Mouse (Mus musculus): ENCODE results near the gene Yy1. TPM values are rescaled to one million over a fixed set of nuclear protein-coding genes. Genes with fewer than 3 reads are reported as not detected.

The Yy1 gene
- polyA plus RNA-seq, 1 experiment from 2014 or later: 16.0 TPM

DNA sequence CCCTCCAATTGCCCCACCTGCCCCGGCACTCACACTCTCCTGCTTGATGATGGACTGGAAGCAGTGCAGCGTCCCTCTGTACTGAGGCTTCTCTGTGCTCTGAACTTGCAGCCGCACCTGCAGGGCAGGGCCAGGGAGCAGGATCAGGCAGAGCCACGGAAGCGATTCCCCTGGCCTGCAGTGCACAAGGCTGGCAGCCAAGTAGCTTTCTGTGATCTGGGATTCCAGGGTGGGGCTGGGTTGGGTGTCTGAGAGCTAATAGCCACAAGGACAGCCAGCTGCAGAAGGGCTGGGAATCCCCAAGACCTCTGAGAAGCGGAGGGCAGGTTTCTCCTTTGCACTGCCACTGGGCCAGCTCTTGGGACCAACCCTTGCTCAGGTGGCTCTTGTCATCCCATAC lies 34.9 kb downstream of the Yy1 start:
- H3K36me3 ChIP-seq: peaks cover 8% of the 10 kb centered on the region; the same call in 1 of the 2 replicates
- H3K4me1 ChIP-seq: peaks cover 18% of the 10 kb centered on the region
- H3K4me3 ChIP-seq (replicated peaks): no peak overlapping the region
- H3K27ac ChIP-seq (replicated peaks): no peak overlapping the region
- ATAC-seq (ENCODE audit: insufficient number of reproducible peaks, low FRiP score, low TSS enrichment, low read depth): no peak
- no peak overlapping the region for H3K4me2 ChIP-seq (replicated peaks)
- no peak overlapping the region for H3K9ac ChIP-seq
- H3K9me3 ChIP-seq (replicated peaks): no peaks in the 10 kb centered on the region
- WGBS: 86% methylated on average over 6 of the region's 6 CpGs
- no peaks in the 10 kb centered on the region for H3K27me3 ChIP-seq

- Histone ChIP-seq H3K9me3 (replicated peaks) (no peaks in the 10 kb centered on the region), H3K4me2 (replicated peaks) (no peak overlapping the region), H3K4me3 (replicated peaks) (no peak overlapping the region), H3K4me1 (peaks cover 17% of the 10 kb centered on the region), H3K36me3 (peaks cover 8% of the 10 kb centered on the region; the same call in 1 of the 2 replicates), H3K9ac (no peak overlapping the region), H3K27ac (replicated peaks) (no peak overlapping the region), H3K27me3 (no peaks in the 10 kb centered on the region)
- WGBS: 68% methylated on average over 5 of the region's 5 CpGs
- ATAC-seq (ENCODE audit: insufficient number of reproducible peaks, low FRiP score, low TSS enrichment, low read depth): no peak
Observed at GRCm38 (mm10) chr12:108829636-108830035, 36.9 kb downstream of the Yy1 start.

- Histone ChIP-seq H3K4me2 (replicated peaks) (no peak overlapping the region), H3K27ac (replicated peaks) (no peak overlapping the region), H3K9me3 (replicated peaks) (no peaks in the 10 kb centered on the region), H3K9ac (no peak overlapping the region), H3K27me3 (no peaks in the 10 kb centered on the region), H3K4me1 (peaks cover 18% of the 10 kb centered on the region), H3K36me3 (peaks cover 8% of the 10 kb centered on the region; the same call in 1 of the 2 replicates), H3K4me3 (replicated peaks) (no peak overlapping the region)
- no peak for ATAC-seq (ENCODE audit: insufficient number of reproducible peaks, low FRiP score, low TSS enrichment, low read depth)
- 77% methylated on average over 6 of the region's 6 CpGs for WGBS
Observed at GRCm38 (mm10) chr12:108830358-108830757, 37.6 kb downstream of the Yy1 start.

- ATAC-seq (ENCODE audit: insufficient number of reproducible peaks, low FRiP score, low TSS enrichment, low read depth): no peak
- Histone ChIP-seq H3K9ac (no peak overlapping the region), H3K4me3 (replicated peaks) (no peak overlapping the region), H3K4me1 (peaks cover 21% of the 10 kb centered on the region), H3K27me3 (no peaks in the 10 kb centered on the region), H3K9me3 (replicated peaks) (no peaks in the 10 kb centered on the region), H3K4me2 (replicated peaks) (no peak overlapping the region), H3K27ac (replicated peaks) (no peak overlapping the region), H3K36me3 (no peaks in the 10 kb centered on the region)
- 56% methylated on average over 9 of the region's 9 CpGs for WGBS
Observed at GRCm38 (mm10) chr12:108831966-108832643, 39.3 kb downstream of the Yy1 start.

DNA sequence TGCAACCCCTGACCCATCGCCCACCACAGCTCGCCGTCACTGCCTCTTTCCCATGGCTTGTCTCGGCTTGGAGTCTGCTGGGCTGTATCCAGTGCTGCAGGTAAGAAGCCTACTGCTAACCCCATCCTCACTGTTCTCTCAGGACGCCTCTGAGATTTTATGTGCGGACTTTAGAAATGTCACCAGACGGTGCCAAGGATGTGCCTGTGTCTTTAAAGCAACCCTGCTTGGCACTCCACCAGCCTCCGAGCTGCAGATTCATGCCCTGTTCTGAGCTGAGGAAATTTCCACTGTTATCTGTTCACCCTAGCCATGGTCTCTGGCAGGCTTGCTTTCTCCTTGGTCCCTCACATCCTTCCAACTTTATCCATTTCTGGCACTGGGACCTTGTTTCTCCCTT lies 40.1 kb downstream of the Yy1 start:
- Histone ChIP-seq H3K9me3 (replicated peaks) (no peaks in the 10 kb centered on the region), H3K27me3 (no peaks in the 10 kb centered on the region), H3K4me2 (replicated peaks) (no peak overlapping the region), H3K27ac (replicated peaks) (no peak overlapping the region), H3K36me3 (no peaks in the 10 kb centered on the region; the same call in 1 of the 2 replicates), H3K4me3 (replicated peaks) (no peak overlapping the region), H3K9ac (no peak overlapping the region), H3K4me1 (peaks cover 29% of the 10 kb centered on the region)
- WGBS: 80% methylated on average over 8 of the region's 8 CpGs
- no peak for ATAC-seq (ENCODE audit: insufficient number of reproducible peaks, low FRiP score, low TSS enrichment, low read depth)

DNA sequence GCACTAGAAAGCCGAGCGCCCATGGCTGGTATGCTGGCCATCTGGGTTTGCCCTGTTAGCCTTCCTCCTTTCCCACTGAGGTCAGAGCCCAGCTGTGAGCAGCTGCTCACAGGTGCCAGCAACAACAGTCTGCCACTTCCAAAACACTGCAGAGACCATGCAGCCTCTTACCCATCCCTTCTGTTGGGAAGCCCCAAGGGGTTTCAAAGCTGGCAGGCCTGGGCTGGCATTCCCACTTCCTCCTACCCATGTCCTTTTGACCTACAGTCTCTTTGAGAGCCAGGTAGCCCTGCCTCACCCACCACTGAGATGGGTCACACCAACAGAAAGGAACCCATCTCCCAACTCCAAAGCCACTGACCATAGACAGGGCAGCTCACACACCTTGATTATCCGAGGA lies 40.6 kb downstream of the Yy1 start:
- no peak for ATAC-seq (ENCODE audit: insufficient number of reproducible peaks, low FRiP score, low TSS enrichment, low read depth)
- Histone ChIP-seq H3K27me3 (no peaks in the 10 kb centered on the region), H3K36me3 (no peaks in the 10 kb centered on the region; the same call in 1 of the 2 replicates), H3K9me3 (replicated peaks) (no peaks in the 10 kb centered on the region), H3K4me3 (replicated peaks) (no peak overlapping the region), H3K4me2 (replicated peaks) (no peak overlapping the region), H3K9ac (no peak overlapping the region), H3K4me1 (peaks cover 34% of the 10 kb centered on the region), H3K27ac (replicated peaks) (no peak overlapping the region)
- WGBS: 90% methylated on average over 3 of the region's 3 CpGs

GRCm38 (mm10) chr12:108834337-108834736 lies 41.6 kb downstream of the Yy1 start:
- Histone ChIP-seq H3K4me2 (replicated peaks) (peak overlapping the region; percentile 93; the same call in 1 of the 2 replicates), H3K4me3 (replicated peaks) (peak overlapping the region; percentile 76), H3K4me1 (peaks cover 35% of the 10 kb centered on the region), H3K27ac (replicated peaks) (no peak overlapping the region), H3K36me3 (no peaks in the 10 kb centered on the region; the same call in 1 of the 2 replicates), H3K27me3 (no peaks in the 10 kb centered on the region), H3K9ac (no peak overlapping the region), H3K9me3 (replicated peaks) (no peaks in the 10 kb centered on the region)
- ATAC-seq (ENCODE audit: insufficient number of reproducible peaks, low FRiP score, low TSS enrichment, low read depth): no peak
- 85% methylated on average over 3 of the region's 3 CpGs for WGBS

GRCm38 (mm10) chr12:108834786-108835185 lies 42.0 kb downstream of the Yy1 start:
- Histone ChIP-seq H3K27ac (replicated peaks) (no peak overlapping the region), H3K9me3 (replicated peaks) (no peaks in the 10 kb centered on the region), H3K4me1 (peaks cover 35% of the 10 kb centered on the region), H3K9ac (no peak overlapping the region), H3K36me3 (peaks cover 3% of the 10 kb centered on the region; the same call in 1 of the 2 replicates), H3K27me3 (no peaks in the 10 kb centered on the region), H3K4me2 (replicated peaks) (peak overlapping the region; percentile 93), H3K4me3 (replicated peaks) (peak overlapping the region; percentile 76)
- 39% methylated on average over 5 of the region's 5 CpGs for WGBS
- ATAC-seq (ENCODE audit: insufficient number of reproducible peaks, low FRiP score, low TSS enrichment, low read depth): no peak

GRCm38 (mm10) chr12:108835208-108835839 lies 42.6 kb downstream of the Yy1 start:
- ATAC-seq (ENCODE audit: insufficient number of reproducible peaks, low FRiP score, low TSS enrichment, low read depth): no peak; the same call in 1 of the 2 replicates
- Histone ChIP-seq H3K4me3 (replicated peaks) (peak overlapping the region; percentile 76), H3K4me1 (peaks cover 35% of the 10 kb centered on the region), H3K36me3 (peaks cover 3% of the 10 kb centered on the region; the same call in 1 of the 2 replicates), H3K9me3 (replicated peaks) (no peaks in the 10 kb centered on the region), H3K27ac (replicated peaks) (peak overlapping the region; percentile 90; the same call in 1 of the 2 replicates), H3K4me2 (replicated peaks) (peak overlapping the region; percentile 93), H3K27me3 (no peaks in the 10 kb centered on the region), H3K9ac (peak overlapping the region; percentile 66)
- WGBS: under 1% methylated on average over 51 of the region's 51 CpGs

GRCm38 (mm10) chr12:108835840-108836409 lies 43.2 kb downstream of the Yy1 start, which contains the start of the genes Slc25a29 and Slc25a47:
Slc25a29 (minus strand) TSS chr12:108835883.
Slc25a47 (plus strand) TSS chr12:108836046.
- Histone ChIP-seq H3K27me3 (no peaks in the 10 kb centered on the region), H3K4me3 (replicated peaks) (peak within 1 kb of the TSS; percentile 76), H3K27ac (replicated peaks) (peak within 1 kb of the TSS; percentile 90), H3K9me3 (replicated peaks) (no peaks in the 10 kb centered on the region), H3K36me3 (peaks cover 6% of the 10 kb centered on the region; the same call in 1 of the 2 replicates), H3K4me1 (peaks cover 35% of the 10 kb centered on the region), H3K9ac (peak within 1 kb of the TSS; percentile 75), H3K4me2 (replicated peaks) (peak within 1 kb of the TSS; percentile 93)
- WGBS: under 1% methylated on average over 53 of the region's 53 CpGs
- ATAC-seq (ENCODE audit: insufficient number of reproducible peaks, low FRiP score, low TSS enrichment, low read depth): peak; percentile 98

GRCm38 (mm10) chr12:108836722-108837121 lies 43.9 kb downstream of the Yy1 start:
- peak overlapping the region; percentile 75 for H3K9ac ChIP-seq
- peaks cover 35% of the 10 kb centered on the region for H3K4me1 ChIP-seq
- ATAC-seq (ENCODE audit: insufficient number of reproducible peaks, low FRiP score, low TSS enrichment, low read depth): no peak
- 37% methylated on average over 7 of the region's 7 CpGs for WGBS
- H3K4me3 ChIP-seq (replicated peaks): peak overlapping the region; percentile 76
- peak overlapping the region; percentile 90 for H3K27ac ChIP-seq (replicated peaks)
- peaks cover 13% of the 10 kb centered on the region for H3K36me3 ChIP-seq
- no peaks in the 10 kb centered on the region for H3K27me3 ChIP-seq
- no peaks in the 10 kb centered on the region for H3K9me3 ChIP-seq (replicated peaks)
- peak overlapping the region; percentile 93 for H3K4me2 ChIP-seq (replicated peaks)

All from embryonic facial prominence, embryonic 15.5 days (tissue).